Mouse (Mus musculus) liver, embryonic 11.5 days (tissue): ENCODE measurements at regions not wholly inside any gene's neighbourhood (a gene's known extent, or its start where the extent isn't known, plus 50 kb on each side); places are given as distances from the start of the nearest gene placed in this dataset.

Experiments used
- ATAC-seq: fragments of 200-750 bp; cut with Nextera tagmentation; replicated peaks from 2 replicates; pipeline ENCODE4 v1.8.0; 2017; ENCODE audit warnings: moderate number of reproducible peaks, mild to moderate bottlenecking, moderate TSS enrichment, moderate library complexity; ENCODE audit not compliant: low FRiP score
- DNase-seq: peaks from one replicate; pipeline ENCODE4 v3.0.0-alpha.2; 2017; ENCODE audit warnings: low spot score
- H3K27ac ChIP-seq: fragments of 300-500 bp; sonication (generic); 2 replicates; pipeline ENCODE4 v1.5.1; 2014; ENCODE audit warnings: mild to moderate bottlenecking, low read depth, low read length, control low read depth
- H3K27me3 ChIP-seq: fragments of 300-500 bp; sonication (generic); replicated peaks from 2 replicates; pipeline ENCODE4 v1.6.1; 2014; ENCODE audit warnings: low read length, mixed read lengths; ENCODE audit not compliant: control insufficient read depth, insufficient read depth
- H3K36me3 ChIP-seq: fragments of 300-500 bp; sonication (generic); 2 replicates; pipeline ENCODE4 v1.6.1; 2014; ENCODE audit warnings: mild to moderate bottlenecking, low read length, moderate library complexity, mixed read lengths; ENCODE audit not compliant: control insufficient read depth, insufficient read depth
- H3K4me1 ChIP-seq: fragments of 300-500 bp; sonication (generic); replicated peaks from 2 replicates; pipeline ENCODE4 v1.6.1; 2014; ENCODE audit warnings: low read length, mixed read lengths; ENCODE audit not compliant: control insufficient read depth, insufficient read depth
- H3K4me2 ChIP-seq: fragments of 300-500 bp; sonication (generic); 2 replicates; pipeline ENCODE4 v1.6.1; 2014; ENCODE audit warnings: mild to moderate bottlenecking, control low read depth, moderate library complexity
- H3K4me3 ChIP-seq: fragments of 300-500 bp; sonication (generic); 2 replicates; pipeline ENCODE4 v1.5.1; 2014; ENCODE audit warnings: low read depth, low read length, control low read depth
- H3K9ac ChIP-seq: fragments of 300-500 bp; sonication (generic); 2 replicates; pipeline ENCODE4 v1.6.1; 2014; ENCODE audit warnings: low read depth, low read length, control low read depth
- H3K9me3 ChIP-seq: fragments of 300-500 bp; sonication (generic); 2 replicates; pipeline ENCODE4 v1.6.1; 2016; ENCODE audit warnings: low read length, inconsistent platforms, mixed read lengths; ENCODE audit not compliant: control insufficient read depth
- WGBS: fragments of 180-500 bp; shearing (Covaris S2); extraction: QIAGEN DNeasy Blood & Tissue Kit; methylation state at CpG from one replicate; pipeline ENCODE4 v1.1.7; 2014; 5-methylcytosine and 5-hydroxymethylcytosine counted together

DNA sequence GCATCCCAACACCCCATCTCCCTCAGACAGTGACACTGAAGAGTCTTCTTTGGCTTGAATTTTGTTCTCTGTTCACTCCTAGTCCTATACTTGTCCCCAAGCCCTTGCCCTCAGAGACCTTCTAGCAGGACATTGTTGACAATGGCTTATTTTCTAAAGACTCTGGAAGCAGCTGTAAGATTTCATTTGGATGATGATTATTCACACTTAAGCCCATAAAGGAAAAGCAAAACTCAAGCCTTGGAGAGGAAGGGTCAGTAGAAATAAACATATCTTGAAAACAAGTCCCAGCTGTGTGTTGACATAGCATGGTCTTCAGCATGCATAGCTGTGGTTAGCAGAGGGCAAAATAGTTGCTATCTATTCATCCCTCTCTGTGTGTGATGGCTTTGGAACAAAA is 59.9 kb upstream of the Cdh11 start:
- Histone ChIP-seq H3K4me2 (no peak overlapping the region), H3K36me3 (no peaks in the 10 kb centered on the region), H3K4me3 (no peak overlapping the region), H3K27me3 (no peaks in the 10 kb centered on the region), H3K27ac (no peak overlapping the region), H3K9ac (no peak overlapping the region), H3K4me1 (no peaks in the 10 kb centered on the region), H3K9me3 (no peaks in the 10 kb centered on the region)
- no peak for ATAC-seq
- DNase-seq: no peak

DNA sequence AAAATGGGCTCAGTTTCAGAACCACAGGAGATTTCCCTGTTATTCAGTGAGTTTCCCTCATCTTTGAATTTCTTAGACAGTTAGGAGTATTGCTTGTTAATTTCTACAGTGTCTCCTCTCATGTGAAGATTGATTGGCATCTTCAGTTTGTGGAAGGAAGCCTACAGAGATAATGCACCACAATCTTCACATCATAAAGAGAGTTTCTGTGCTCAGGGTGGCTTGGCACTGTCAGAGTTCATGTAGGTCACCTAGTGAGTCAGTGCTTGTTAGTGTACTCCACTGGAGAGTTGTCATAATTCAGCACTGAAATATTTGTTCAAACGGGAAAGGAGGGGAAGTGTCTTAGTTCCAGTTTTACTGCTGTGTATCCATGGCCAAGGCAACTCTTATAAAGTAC is 74.6 kb upstream of the Cdh11 start:
- no peak for ATAC-seq

DNA sequence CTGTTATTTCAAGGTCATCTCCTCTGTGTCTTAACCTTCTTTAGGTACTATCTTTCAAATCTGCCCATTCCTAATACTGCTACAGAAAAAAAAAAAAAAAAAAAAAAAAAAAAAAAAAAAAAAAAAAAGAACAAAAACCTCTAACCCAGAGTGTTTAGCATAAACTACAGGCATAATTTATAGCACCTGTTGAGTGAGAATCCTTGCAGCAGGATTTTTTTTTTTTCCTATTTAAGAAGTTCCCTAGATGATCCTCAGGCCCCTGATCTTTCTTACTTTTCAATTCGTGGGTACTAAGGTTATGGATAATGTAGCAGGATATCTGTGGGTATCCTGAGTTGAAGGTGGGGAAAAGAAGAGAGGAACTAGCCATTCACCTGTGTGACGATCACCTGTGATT is 114.1 kb upstream of the Cdh11 start:
- ATAC-seq (no peak), DNase-seq (no peak)
- H3K9me3 ChIP-seq: no peaks in the 10 kb centered on the region
- H3K4me1 ChIP-seq: no peaks in the 10 kb centered on the region
- H3K27me3 ChIP-seq: no peaks in the 10 kb centered on the region
- WGBS: 71% methylated on average over 2 of the region's 2 CpGs
- no peak overlapping the region for H3K9ac ChIP-seq
- H3K4me2 ChIP-seq: no peak overlapping the region
- no peak overlapping the region for H3K27ac ChIP-seq
- no peaks in the 10 kb centered on the region for H3K36me3 ChIP-seq
- H3K4me3 ChIP-seq: no peak overlapping the region

More for the DNA sequence above, 74.6 kb upstream of the Cdh11 start:
- H3K4me2 ChIP-seq: no peak overlapping the region
- no peak overlapping the region for H3K9ac ChIP-seq
- H3K27me3 ChIP-seq: no peaks in the 10 kb centered on the region
- H3K27ac ChIP-seq: no peak overlapping the region
- H3K4me3 ChIP-seq: no peak overlapping the region
- no peak for DNase-seq
- WGBS: 81% methylated on average over 1 of the region's 1 CpGs
- no peaks in the 10 kb centered on the region for H3K36me3 ChIP-seq
- H3K4me1 ChIP-seq: no peaks in the 10 kb centered on the region
- H3K9me3 ChIP-seq: no peaks in the 10 kb centered on the region

DNA sequence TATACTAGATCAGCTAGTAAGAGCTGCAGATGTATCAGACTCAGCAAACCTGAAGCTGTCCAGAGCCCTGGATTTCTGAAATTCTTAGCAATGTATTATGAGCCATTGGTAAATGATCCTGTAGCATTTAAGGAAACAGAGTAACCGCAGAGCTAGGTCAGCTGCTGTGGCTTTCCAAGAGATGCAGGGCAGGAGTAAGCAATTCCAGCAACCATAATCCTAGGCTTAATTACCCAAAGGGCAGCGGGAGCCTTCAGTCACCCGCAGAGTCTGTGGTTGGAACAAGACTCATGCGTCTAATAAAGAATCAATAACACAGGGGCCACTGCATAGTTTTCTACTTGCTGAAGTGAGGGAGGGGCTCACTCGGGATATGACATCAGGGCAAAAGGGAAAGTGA is 115.2 kb upstream of the Cdh11 start:
- H3K9me3 ChIP-seq: no peaks in the 10 kb centered on the region
- no peak overlapping the region for H3K27ac ChIP-seq
- H3K27me3 ChIP-seq: no peaks in the 10 kb centered on the region
- no peak for ATAC-seq
- no peak overlapping the region for H3K4me2 ChIP-seq
- H3K4me1 ChIP-seq: no peaks in the 10 kb centered on the region
- DNase-seq: no peak
- no peak overlapping the region for H3K9ac ChIP-seq
- no peak overlapping the region for H3K4me3 ChIP-seq
- 67% methylated on average over 5 of the region's 5 CpGs for WGBS
- H3K36me3 ChIP-seq: no peaks in the 10 kb centered on the region

DNA sequence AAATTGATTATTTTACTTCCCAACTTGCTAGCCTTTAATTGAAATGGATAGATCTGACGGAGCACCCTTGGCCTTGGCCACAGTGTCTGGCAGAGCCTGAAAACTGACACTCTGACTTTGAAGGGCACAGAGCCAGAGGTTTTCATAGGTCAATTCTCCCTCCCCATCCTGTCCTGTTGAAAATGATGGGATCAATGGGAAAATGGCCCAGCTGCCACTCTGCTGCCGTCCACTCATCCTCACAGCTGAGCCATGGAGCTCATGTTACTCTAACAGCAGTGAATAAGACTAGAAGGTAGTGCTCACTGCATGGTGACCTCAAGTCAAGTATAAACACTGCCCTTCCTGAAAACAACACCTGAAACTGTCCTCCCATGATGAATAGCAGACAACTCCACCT is 122.0 kb upstream of the Cdh11 start:
- DNase-seq (no peak), ATAC-seq (no peak)
- no peaks in the 10 kb centered on the region for H3K27me3 ChIP-seq
- no peaks in the 10 kb centered on the region for H3K4me1 ChIP-seq
- no peak overlapping the region for H3K4me3 ChIP-seq
- 54% methylated on average over 2 of the region's 2 CpGs for WGBS
- H3K27ac ChIP-seq: no peak overlapping the region
- no peaks in the 10 kb centered on the region for H3K9me3 ChIP-seq
- no peaks in the 10 kb centered on the region for H3K36me3 ChIP-seq
- no peak overlapping the region for H3K9ac ChIP-seq
- H3K4me2 ChIP-seq: no peak overlapping the region

DNA sequence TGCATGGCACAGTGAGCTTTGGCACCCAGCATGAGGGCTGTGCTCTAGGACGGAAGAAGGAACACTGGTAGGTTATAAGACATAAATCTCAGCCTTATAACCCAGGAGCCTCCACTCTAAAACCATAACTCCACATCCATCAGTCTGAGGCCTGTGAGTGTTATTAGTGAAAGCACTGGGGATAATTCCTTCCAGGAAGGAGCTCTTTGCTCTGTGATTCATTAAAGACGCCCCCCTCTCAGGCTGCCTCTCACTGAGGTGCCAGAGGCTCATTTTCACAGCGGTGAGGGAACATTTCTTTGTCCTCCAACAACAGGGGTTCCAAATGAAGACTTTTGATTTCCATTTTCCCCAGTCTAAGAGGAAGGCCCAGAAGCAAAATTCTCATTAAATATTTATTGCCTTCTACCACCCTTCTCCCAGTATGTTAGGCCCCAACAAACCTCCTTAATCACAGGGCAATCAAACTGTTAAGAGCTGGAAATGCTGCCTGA is 145.9 kb upstream of the Cdh11 start:
- no peak for ATAC-seq
- Histone ChIP-seq H3K27ac (no peak overlapping the region), H3K9ac (no peak overlapping the region), H3K27me3 (no peaks in the 10 kb centered on the region), H3K9me3 (no peaks in the 10 kb centered on the region), H3K36me3 (no peaks in the 10 kb centered on the region), H3K4me3 (no peak overlapping the region), H3K4me1 (no peaks in the 10 kb centered on the region), H3K4me2 (no peak overlapping the region)
- DNase-seq: no peak
- 54% methylated on average over 3 of the region's 3 CpGs for WGBS

DNA sequence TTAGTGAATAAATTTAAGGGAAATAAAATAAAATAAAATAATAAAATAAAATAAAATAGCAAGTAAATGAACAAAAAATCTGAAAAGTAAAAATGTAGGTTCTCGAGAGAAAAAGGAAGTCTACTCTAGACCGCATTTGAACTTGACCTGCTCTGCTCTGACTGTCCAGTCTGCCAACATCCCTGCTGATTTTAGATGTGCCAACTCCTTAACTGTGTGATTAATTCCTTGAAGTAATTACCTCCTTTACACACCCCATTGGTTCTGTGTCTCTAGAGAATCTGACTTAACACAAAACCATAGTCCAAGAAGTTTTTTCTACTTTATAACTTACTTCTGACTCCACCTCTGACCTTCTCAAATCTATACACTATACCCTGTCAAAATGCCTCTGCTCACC is 153.3 kb upstream of the Cdh11 start:
- H3K36me3 ChIP-seq: no peaks in the 10 kb centered on the region
- no peaks in the 10 kb centered on the region for H3K27me3 ChIP-seq
- H3K9me3 ChIP-seq: no peaks in the 10 kb centered on the region
- no peak overlapping the region for H3K27ac ChIP-seq
- H3K9ac ChIP-seq: no peak overlapping the region
- H3K4me3 ChIP-seq: no peak overlapping the region
- no peak overlapping the region for H3K4me2 ChIP-seq
- DNase-seq (no peak), ATAC-seq (no peak)
- WGBS: 85% methylated on average over 2 of the region's 2 CpGs
- no peaks in the 10 kb centered on the region for H3K4me1 ChIP-seq

DNA sequence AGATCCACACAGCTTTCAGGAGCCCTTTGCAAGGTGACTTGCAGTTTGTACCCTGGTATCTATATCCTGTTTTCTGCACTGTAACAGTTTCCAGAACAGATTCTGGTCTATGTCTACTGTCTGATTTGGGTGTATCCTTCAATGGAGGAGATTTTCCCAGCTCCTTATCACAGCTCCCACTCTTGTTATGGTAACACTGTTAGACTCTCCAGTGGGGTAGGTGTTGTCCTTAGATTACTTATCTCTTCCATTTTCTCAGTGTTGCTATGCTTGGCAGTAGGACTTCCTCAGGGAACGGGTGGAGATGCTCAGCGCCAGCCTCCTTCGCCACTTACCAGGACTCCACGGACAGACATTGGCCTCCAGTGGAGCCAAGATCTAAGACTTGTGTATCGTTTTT is 160.1 kb upstream of the Cdh11 start:
- DNase-seq: no peak
- Histone ChIP-seq H3K36me3 (no peaks in the 10 kb centered on the region), H3K4me1 (no peaks in the 10 kb centered on the region), H3K9me3 (no peaks in the 10 kb centered on the region), H3K27ac (no peak overlapping the region), H3K4me2 (no peak overlapping the region), H3K4me3 (no peak overlapping the region), H3K9ac (no peak overlapping the region), H3K27me3 (no peaks in the 10 kb centered on the region)
- ATAC-seq: no peak
- WGBS: 67% methylated on average over 5 of the region's 5 CpGs

DNA sequence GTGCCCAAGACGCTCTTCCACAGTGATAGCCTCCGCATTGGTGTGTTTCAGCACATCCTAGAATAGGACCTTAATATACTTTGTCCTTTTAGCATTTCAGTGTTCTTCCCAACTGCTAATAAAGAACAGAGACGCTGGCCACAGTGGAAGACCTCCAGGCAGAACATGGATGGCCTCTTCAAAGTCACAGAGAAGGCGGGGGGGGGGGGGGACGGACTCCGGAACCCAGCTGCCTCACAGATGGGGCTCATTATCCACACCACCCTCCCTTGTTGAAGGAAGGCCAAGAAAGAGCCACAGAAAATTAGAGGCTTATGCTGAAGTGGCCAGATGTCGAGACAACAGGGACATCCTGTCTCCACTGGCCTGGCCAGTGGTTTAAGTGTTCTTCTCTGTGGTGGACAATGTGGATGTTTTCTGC is 192.7 kb upstream of the Cdh11 start:
- Histone ChIP-seq H3K4me1 (no peaks in the 10 kb centered on the region), H3K4me2 (no peak overlapping the region), H3K9ac (no peak overlapping the region), H3K9me3 (no peaks in the 10 kb centered on the region), H3K36me3 (no peaks in the 10 kb centered on the region), H3K27ac (no peak overlapping the region), H3K4me3 (no peak overlapping the region), H3K27me3 (no peaks in the 10 kb centered on the region)
- ATAC-seq: no peak
- 71% methylated on average over 7 of the region's 7 CpGs for WGBS
- no peak for DNase-seq
